Mouse (Mus musculus) gastrocnemius, postnatal 25 days (tissue): ENCODE measurements at regions not wholly inside any gene's neighbourhood (a gene's known extent, or its start where the extent isn't known, plus 50 kb on each side); places are given as distances from the start of the nearest gene placed in this dataset.
"Not testable (repeated sequence)": the region's sequence is repeated elsewhere in the genome, so short reads cannot be mapped to it uniquely, and the experiment has no call there.

Experiments
- DNase-seq: peaks from one replicate; pipeline ENCODE4 v3.0.0; 2022

DNA sequence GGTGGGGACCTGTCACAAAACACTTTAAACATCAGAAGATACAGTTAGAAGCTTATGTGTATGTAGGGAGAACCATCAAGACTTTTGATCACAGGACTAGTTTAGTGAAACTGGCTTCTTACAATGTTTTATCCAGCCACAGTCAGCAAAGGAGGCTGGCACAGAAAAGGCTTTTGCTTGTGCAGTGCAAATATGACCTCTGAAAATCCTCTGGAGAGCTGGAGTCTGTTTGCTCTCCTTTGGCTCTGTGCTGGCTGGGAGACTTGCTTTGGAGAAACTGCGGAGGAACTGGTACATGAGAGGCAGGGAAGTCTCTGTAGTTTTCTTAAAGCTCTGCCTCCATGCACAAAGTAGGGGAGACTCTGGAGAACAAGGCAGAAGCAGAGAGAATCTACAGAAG lies 497.2 kb upstream of the Pdzrn3 start:
- no peak for DNase-seq

DNA sequence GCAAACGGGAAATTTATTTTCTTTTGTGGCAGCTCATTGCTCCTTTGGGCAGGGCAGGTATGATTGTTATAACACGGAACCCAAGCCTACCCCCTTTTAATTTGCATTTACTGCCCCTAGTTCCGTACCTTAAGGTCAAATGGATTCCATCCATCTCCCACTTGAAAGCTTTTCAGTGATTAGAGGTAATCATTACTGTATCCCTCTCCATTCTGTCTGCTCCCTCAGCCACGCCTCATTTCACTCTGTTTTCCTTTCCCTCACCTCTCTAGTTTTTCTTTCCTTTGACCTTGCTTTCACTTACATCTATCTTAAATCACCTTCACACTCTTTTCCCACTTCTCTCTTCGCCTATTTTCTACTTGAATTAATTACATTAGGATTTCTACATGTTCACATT lies 481.2 kb upstream of the Pdzrn3 start:
- no peak for DNase-seq

DNA sequence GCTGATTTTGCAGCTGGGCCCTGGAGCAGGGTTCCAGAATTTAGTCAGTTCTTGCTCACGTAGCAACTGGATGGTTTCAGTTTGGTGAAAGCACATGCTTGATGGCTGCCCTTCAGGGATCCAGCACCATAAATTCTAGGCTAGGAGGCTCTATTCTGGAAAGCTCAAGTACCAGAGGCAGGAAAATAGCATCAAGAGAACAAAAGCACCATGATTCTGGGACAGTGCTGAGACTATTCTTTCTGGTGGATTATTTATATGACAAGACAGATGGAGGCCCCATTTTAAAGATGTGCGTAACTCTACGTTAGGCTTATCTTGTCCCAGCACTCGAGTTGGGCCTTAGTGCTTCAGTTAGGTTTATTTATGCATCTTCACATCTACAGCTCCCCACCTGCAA lies 463.0 kb upstream of the Pdzrn3 start:
- no peak for DNase-seq

DNA sequence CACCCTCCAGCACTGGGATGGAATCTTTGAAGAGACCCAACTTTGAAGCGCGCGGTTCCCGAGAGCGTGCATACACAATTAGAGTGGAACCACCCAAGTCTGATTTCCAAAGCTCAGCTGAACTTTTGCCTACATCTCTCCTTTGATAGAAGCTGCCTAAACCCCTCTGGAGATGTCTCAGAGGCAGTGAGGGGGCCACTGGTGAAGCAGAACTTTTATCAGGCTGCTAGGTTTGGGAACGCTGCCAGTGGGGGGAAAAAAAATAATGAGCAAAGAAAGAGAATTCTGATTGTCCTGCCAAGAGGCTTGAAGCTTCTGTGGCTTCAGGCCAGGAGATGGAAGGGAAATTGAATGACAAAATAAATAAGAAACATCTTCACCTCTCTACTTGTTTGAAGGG lies 459.9 kb upstream of the Pdzrn3 start:
- DNase-seq: no peak

DNA sequence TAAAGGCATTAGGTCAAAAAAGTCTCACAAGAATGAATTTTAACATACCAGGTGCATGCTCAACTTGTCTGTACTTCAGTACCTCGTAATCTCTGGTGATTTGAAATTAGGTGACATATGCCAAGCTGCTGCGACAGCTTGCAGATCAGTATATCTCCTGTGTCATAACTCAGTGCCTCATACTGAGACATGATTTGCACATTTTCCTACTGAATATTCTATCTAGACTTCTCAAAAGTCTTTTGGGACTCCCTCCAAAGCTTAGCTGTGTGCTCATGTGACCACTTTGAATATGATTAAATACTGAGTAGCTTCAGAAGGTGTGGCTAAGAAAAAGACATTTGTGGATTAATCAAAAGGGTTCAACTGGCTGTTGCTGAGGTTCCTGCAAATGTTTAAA lies 416.3 kb upstream of the Pdzrn3 start:
- no peak for DNase-seq

DNA sequence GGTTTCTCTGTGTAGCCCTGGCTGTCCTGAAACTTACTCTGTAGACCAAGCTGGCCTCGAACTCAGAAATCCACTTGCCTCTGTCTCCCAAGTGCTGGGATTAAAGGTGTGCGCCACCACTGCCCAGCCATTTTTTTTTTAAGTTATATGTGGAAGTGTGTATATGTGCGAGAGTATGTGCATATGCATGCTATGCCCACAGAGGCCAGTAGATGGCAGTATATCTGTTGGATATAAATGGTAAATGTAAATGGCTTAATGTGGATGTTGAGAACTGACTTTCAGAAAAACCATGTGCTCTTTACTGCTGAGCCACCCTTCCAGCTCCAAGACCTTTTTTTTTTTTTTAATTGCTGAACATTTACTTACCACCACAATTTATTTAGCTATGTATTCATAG lies 400.2 kb upstream of the Pdzrn3 start:
- no peak for DNase-seq

DNA sequence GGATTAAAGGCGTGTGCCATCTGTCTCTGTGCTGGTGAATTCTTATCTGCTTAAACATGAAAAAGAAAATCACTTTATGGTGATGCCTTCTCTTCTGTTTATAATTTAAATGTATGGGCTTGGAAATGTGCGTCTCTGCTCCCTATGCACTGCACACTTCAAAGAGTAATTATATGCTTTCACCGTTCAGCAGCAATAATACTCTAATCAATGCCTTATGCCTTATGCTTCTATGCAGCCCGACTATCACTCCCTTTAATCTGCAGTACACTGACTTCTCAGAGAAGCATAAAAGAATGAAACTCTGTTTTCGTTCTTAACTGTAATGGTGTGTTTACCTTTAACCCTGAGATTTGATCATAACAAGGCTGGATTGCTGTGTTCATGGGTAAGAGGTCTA lies 395.5 kb upstream of the Pdzrn3 start:
- no peak for DNase-seq

DNA sequence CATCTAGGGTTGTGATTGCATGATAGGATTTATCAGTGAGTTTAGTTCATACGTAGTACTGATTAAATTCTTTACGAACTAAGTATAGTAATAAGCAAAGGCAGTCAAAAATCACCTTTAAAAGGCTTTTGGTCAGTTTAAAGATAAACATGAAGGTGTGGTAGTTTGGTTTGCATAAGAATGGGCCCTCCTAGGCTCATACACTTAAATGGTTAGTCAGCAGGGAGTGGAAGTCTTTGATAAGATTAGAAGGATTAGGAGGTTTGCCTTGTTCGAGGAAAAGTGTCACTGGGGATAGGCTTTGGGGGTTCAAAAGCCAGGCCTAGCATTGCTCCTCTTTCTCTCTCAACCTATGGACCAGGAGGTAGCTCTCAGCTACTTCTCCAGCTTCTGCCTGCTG lies 357.4 kb upstream of the Pdzrn3 start:
- DNase-seq: no peak

DNA sequence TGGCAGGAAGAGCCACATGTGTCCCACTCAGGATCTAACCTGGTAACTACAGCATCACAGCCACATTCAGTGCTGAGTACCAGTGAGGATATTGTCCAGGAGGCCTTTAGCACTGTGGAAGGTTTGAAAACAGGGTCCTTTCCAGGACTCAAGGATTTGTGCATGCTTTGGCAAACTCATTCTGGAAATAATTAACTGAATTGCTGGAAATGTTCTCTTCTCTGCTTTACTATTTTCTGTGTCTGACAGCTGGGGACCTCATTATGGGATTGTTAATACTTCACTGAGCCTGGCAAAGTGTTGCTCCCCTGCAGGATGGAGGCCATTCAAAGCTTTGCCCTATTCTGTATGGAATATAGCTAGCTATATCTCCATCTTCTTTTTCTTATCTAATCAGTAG lies 342.8 kb upstream of the Pdzrn3 start:
- no peak for DNase-seq

DNA sequence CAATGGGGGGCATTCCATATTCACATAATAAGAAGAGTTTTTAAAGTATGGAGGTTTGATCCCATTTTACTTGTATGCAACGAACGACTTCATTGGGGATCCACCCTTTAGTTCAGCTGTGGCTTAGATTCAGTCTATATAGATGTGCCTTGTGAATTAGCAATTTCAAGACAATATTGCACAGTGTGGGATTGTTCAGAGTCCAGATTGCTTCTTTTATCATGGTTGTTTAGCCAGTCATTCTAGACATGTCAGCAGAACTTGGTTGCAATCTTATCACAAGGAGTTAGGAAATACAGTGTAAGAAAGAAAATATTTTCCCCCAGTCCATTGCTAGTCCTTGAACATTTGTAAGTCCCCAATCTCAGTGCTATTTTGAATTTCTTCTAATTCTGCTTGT lies 312.0 kb upstream of the Pdzrn3 start:
- DNase-seq: no peak

DNA sequence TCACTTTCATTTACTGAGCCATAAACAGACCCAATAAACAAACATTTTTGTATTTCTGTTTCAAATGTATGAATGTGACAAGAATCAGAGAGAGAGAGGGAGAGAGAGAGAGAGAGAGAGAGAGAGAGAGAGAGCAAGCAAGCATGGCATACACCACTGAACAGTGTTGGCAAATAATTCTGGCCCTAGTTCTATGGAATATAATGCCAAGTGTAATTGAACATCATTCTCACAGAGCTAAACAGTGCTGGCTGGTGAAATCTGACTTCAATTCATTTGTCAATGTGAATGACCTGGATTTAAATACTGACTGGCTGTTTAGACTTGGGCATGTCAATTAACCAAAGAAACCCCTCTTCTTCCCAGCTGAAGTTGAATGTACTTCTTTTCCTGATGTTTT lies 308.9 kb upstream of the Pdzrn3 start:
- no peak for DNase-seq

DNA sequence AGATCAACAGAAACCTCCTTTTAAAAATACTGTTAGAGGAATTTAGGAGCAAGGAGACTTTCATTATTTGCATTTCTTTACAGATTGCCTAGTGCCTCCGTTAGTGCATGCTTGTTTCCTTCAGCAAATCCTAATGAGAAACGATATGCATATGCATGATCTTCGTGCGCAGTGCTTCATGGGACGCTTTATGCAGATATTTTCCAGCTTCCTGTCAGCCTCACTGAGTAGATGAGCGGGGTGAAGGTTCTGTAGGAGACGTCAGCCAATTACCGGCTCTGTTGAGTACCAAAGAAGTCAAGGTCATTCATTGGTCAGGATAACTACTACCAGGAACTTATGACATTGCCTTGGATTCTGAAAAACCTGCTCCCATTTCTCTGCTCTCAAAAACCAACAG lies 308.0 kb upstream of the Pdzrn3 start:
- no peak for DNase-seq

DNA sequence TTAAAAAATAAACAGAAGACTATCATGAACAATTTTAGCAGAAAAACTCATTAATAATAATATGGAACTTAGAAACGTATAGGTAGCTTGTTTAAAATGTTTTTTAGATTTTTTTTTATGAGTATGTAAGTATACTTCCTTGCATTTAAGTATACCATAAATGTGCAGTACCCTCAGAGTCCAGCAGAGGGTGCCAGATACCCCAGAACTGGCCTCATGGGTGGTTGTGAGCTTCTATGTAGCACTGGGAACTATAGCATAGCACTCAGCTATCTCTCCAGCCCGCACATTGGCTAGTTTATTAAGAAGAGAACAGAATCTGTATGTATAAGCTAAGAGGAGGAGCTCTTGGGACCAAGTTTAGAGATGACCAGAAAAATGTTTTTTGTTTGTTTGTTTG lies 306.7 kb upstream of the Pdzrn3 start:
- DNase-seq: no peak

DNA sequence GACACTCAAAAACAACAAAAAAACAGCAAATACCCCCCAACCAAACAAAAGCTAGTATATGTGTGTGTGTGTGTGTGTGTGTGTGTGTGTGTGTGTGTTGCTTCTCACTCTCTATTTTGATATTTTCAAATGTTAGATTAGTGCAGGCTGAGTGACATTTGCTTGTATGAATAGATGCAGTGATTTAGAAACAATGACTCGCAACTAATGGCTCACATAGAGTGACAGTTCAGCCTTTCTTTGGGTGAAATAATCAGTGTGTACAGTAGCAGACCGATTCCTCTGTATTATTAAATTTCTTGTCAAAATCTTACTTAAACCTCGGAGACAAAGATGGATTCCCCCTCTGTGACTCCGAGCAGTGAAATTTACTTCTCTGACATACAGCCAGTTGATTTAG lies 297.1 kb upstream of the Pdzrn3 start:
- no peak for DNase-seq

DNA sequence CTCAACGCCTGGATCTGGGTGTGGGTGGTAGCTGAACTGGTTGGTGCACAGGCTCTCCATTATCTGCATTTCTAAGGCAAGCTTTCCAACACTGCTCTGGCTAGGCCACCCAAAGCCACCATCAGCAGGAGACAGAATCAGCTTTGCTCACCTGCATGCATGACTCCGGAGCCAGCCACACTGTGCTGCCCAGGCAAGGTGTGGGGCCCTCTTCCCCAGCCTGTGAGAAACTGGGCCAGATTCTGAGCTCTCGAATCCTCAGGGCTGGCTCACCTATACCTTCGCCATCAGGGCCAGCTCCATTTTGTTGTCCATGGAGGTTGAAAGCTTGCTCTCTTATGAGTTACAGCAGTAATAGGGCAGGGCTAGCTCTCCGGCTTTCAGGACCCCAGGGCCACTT lies 293.1 kb upstream of the Pdzrn3 start:
- no peak for DNase-seq

DNA sequence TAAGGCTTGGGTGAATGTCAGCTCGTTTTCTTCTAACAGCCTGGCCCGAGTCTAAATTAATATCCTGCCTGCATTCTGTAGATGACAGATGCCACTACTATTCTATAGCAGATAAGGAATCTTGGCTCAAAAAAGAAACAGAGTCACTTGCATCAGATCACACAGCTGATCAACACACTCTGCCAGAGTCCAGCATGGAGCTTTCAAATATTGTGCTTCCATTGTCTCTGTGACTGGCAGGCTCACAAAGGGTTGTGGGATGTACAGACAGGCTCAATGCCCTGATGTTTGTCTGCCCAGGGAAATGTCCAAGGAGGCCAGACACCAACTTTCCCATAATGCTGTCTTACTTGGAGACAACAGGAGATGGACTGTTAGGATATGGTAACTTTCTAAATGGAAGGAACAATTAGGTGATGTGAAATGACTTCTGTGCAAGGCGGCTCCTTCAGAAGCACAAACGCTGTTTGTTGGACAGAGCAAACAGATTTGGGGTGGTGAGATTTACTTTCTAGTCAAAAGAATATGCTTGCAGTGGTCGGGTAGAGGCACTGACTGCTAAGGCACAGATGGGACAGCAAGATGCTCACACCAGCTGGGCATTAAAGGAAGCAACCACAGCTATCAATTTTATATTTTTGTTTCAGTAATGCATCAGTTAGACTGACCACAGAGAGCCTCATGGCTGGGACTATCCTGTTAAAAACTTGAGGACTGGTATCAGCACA lies 291.6 kb upstream of the Pdzrn3 start:
- DNase-seq: no peak

DNA sequence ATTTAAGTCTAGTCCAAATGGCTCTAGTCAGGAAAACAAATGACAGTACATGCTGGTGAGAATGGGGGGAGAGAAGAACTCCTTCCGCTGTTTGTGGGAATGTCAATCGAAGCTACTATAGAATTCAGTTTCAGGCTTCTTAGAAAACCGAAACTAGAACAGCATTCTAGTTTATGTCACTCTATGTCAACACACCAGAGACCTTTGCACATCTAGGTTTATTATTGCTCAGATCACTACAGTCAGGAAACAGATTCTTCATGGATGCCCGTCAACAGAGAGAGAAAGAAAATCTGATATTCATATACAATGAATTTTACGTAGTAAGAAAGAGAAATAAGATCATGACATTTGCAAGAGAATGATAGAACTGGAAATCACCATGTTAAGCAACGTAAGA lies 276.7 kb upstream of the Pdzrn3 start:
- no peak for DNase-seq

DNA sequence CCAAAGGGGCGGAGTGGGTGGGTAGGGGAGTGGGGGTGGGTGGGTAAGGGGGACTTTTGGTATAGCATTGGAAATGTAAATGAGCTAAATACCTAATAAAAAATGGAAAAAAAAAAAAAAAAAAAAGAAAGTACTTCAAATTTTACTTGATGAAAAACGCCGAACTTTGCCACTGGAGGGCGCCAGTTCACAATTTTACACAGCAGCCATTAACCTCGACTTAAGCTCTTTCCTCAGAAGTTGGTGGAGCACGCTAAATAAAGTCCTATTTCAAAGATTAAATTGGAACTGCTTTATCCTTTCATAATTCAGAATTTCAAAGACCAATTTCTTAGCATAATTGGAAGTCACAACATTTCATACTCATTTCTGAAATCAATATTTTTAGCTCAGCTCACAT lies 272.7 kb upstream of the Pdzrn3 start:
- not testable (repeated sequence) for DNase-seq

DNA sequence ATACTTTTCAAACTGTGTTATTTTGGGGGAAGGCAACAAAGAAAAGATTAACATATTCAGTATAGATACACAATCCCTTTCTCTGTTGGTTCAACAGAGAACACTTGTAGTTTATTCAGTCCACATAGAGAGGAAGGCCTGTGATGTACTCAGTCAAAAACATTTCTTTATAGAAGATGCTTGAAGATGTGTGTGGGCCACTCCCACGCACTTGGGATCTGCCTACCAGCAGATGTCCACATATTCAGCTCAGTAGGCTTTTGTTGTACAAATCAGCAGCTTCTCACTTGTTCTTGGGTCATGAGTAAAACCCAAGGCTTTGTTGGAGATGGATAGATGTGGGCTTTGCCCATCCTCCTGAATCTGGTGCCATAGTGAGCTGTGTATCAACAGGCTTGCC lies 239.6 kb upstream of the Pdzrn3 start:
- DNase-seq: no peak

DNA sequence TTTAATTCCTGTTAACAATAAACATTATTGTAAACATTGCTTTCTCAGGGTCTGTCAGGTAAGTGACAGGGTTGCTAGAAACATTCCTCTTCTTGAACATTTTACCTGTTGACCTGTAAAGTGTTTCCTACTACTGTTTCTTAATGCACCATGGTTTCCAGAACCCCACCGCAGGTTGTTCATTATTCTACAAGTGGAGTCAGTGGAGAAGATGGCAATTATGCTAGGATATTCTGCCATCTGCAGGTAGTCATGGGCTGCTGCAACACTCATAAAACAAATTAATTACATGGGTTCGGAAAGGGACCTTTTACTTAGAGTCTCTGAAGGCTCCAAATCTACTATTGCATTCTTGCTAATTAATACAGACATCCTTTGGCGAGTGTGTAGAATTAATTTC lies 239.1 kb upstream of the Pdzrn3 start:
- DNase-seq: no peak

DNA sequence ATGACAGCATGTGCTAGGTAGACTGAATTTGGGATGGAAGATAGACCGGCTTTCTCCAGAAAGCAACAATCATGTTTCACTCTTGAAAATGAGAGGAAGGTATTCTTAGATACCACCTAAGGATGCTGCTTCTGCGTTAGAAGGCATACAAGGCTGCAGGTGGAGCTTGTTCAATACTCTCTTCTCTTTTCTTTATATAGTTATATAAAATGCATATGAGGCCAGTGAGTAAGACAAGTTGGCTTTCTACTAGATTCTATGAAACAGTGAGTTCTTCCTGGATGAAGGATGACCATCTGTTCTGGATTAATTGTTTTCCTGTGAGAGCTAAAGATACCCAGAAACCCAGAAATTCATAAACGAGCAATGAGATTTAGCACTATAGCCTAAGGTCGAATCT lies 231.3 kb upstream of the Pdzrn3 start:
- DNase-seq: no peak

DNA sequence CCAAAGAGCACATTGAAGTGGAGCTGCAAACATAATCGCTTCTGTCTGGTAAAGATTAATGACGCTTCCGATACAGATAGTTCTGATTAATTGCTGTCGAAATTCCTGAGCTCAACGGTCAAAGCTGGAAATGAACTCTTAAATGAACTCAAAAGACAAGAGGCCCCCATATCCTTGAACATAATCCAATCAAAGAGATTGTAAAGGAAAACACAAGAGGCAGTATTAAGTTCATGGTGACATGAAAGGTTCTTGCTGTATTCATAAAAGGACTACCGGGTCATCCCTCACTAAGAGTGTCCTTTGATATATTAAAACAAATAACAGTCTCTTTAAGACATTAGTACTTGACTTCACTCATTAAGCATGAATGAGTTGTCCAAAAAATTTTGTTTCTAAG lies 225.4 kb upstream of the Pdzrn3 start:
- DNase-seq: no peak

DNA sequence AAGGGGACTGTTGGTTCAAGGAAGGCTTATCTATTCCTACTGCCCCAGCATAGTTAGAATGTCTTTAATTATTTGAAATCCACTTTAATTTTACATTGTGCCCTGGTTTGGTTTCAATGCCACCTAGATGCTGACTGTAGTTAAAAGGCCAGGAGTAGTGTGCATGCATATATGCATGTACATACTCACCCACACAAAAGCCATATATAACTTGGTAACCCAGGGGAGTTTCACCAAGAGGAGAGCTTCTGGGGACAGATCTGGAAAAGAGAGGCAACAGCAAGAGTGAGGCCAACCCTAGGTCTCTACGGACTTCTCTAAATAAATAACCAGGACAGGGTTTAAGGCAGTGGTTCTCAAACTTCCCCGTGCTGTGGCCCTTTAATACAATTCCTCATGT lies 219.3 kb upstream of the Pdzrn3 start:
- no peak for DNase-seq

DNA sequence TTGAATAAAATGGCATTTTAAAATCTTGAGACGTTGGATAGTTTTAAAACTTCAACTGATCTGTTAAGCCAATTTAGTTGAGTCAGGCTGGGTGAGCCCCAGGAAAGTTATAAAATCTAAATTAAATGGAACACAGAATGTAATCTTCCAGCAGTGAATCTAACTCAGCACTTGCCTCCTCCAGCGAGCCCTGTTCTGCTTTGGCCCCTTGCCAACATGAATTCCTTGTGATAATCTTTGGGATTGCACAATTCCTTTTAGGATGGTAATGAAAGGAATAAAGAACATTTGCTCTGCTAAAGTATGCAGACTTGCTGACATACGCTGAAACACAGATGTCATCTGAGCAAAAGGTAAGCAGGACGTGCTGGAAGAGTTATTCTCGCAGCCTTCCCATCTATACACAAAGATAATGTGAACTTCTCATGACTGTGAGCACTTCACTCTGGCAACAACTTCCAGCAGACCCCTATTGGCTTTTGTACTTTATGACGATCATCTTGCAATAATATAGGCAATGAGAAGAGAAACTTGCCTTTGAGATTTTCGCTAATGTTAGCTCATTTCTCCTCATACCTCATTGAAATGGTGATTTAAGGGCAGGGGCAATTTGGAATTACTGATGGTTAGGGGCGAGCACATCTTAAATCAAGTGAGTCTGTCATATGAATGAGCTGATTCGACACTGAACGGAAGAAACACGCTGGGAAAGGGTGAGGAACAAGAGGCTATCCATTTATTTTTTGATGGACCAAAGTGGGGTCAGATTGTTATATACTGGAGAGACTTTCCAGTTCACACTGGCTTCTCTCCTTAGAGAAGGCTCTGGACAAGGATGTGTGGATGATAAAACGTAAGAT lies 216.3 kb upstream of the Pdzrn3 start:
- DNase-seq: peak; percentile 18
